Mouse (Mus musculus): ENCODE measurements around the gene Olfr1293-ps.

The Olfr1293-ps gene

GRCm38 (mm10) chr2:111524903-111525302, at the start of gene Olfr1293-ps:
Gene Olfr1293-ps (plus strand): TSS chr2:111525203.
- no peak for DNase-seq (ENCODE audit: low spot score in 2 of 2)

- DNase-seq (ENCODE audit: low spot score in 2 of 2), result no peak
Measured at GRCm38 (mm10) chr2:111480519-111480918, 44.5 kb upstream of the Olfr1293-ps start, which contains the start of gene Olfr1289. Gene Olfr1289 (plus strand): TSS chr2:111480819.

GRCm38 (mm10) chr2:111493729-111494128, 31.3 kb upstream of the Olfr1293-ps start, which contains the start of gene Olfr1290:
Gene Olfr1290 (minus strand): TSS chr2:111493829.
- no peak for DNase-seq (ENCODE audit: low spot score in 2 of 2)

GRCm38 (mm10) chr2:111496880-111497279, 28.1 kb upstream of the Olfr1293-ps start, which contains the start of gene Olfr1291-ps1:
Gene Olfr1291-ps1 (plus strand): TSS chr2:111497180.
- DNase-seq (ENCODE audit: low spot score in 2 of 2), result no peak

GRCm38 (mm10) chr2:111517451-111517850, 7.6 kb upstream of the Olfr1293-ps start:
- DNase-seq (ENCODE audit: low spot score in 2 of 2), result no peak

- no peak for DNase-seq (ENCODE audit: low spot score in 2 of 2)
Measured at GRCm38 (mm10) chr2:111540191-111540590, 15.2 kb downstream of the Olfr1293-ps start, which contains the start of gene Olfr1294. Gene Olfr1294 (minus strand): TSS chr2:111540291.

- no peak for DNase-seq (ENCODE audit: low spot score in 2 of 2)
Measured at GRCm38 (mm10) chr2:111569581-111569980, 44.6 kb downstream of the Olfr1293-ps start, which contains the start of gene Olfr1295. Gene Olfr1295 (minus strand): TSS chr2:111569681.
